Mouse (Mus musculus): Measurements from ENCODE around the gene Tcap. TPM values are rescaled to one million over a fixed set of nuclear protein-coding genes. Genes with fewer than 3 reads are reported as not detected.
A peak's percentile ranks its signal among the peaks of the same experiment; 100 is the strongest.

Gene Tcap
- total RNA-seq, 2 experiments from 2014 or later, result 3,050 to 3,067 TPM

- peak; percentile 84 for TF ChIP-seq CTCF (IDR thresholded peaks at IDR 0.05)
- intact Hi-C loops (cut with DNase I), result loop anchor here (2.0 to 10.0 kb wide), 2 partner anchors 80 to 250 kb away; partner anchors contain the start of gene Lrrc3c
- Histone ChIP-seq H3K4me3 (peak overlapping the region; percentile 50), H3K27ac (no peak overlapping the region)
- DNase-seq, result peak; percentile 81
Measured at GRCm38 (mm10) chr11:98345253-98345652, 38.4 kb upstream of the Tcap start.

- no peak overlapping the region for H3K27ac ChIP-seq
- H3K4me3 ChIP-seq, result no peak overlapping the region
- intact Hi-C loops (cut with DNase I), result loop anchor here (10.0 kb wide), 1 partner anchor 249 kb away; the partner anchor contains the start of gene Lrrc3c
- TF ChIP-seq CTCF (IDR thresholded peaks at IDR 0.05), result no peak
- DNase-seq, result no peak
Measured at GRCm38 (mm10) chr11:98346168-98346567, 37.4 kb upstream of the Tcap start.

GRCm38 (mm10) chr11:98347385-98348082 lies 36.1 kb upstream of the Tcap start:
- no peak overlapping the region for H3K27ac ChIP-seq
- intact Hi-C loops (cut with DNase I), result loop anchor here (10.0 kb wide), 1 partner anchor 247 kb away; the partner anchor contains the start of gene Lrrc3c
- no peak overlapping the region for H3K4me3 ChIP-seq
- no peak for DNase-seq
- no peak for TF ChIP-seq CTCF (IDR thresholded peaks at IDR 0.05)

- Histone ChIP-seq H3K4me3 (peak within 1 kb of the TSS; percentile 75), H3K27ac (no peak within 1 kb of the TSS)
- intact Hi-C loops (cut with DNase I), result loop anchor here (10.0 kb wide), 1 partner anchor 246 kb away; the partner anchor contains the start of gene Lrrc3c
- DNase-seq, result peak; percentile 62
- no peak for TF ChIP-seq CTCF (IDR thresholded peaks at IDR 0.05)
Measured at GRCm38 (mm10) chr11:98348083-98348961, 35.3 kb upstream of the Tcap start, which contains the start of gene Ppp1r1b. Ppp1r1b (plus strand) TSS chr11:98348404.

GRCm38 (mm10) chr11:98349308-98349707 lies 34.3 kb upstream of the Tcap start:
- no peak for DNase-seq
- TF ChIP-seq CTCF (IDR thresholded peaks at IDR 0.05), result no peak
- Histone ChIP-seq H3K4me3 (no peak overlapping the region), H3K27ac (no peak overlapping the region)
- intact Hi-C loops (cut with DNase I), result loop anchor here (10.0 kb wide), 1 partner anchor 245 kb away; the partner anchor contains the start of gene Lrrc3c

- intact Hi-C loops (cut with DNase I), result no loop called here
- no peak for TF ChIP-seq CTCF (IDR thresholded peaks at IDR 0.05)
- H3K4me3 ChIP-seq, result no peak overlapping the region
- no peak for DNase-seq
- H3K27ac ChIP-seq, result no peak overlapping the region
Measured at GRCm38 (mm10) chr11:98352272-98352990, 31.2 kb upstream of the Tcap start.

- Histone ChIP-seq H3K27ac (no peak overlapping the region), H3K4me3 (no peak overlapping the region)
- DNase-seq, result no peak
- TF ChIP-seq CTCF (IDR thresholded peaks at IDR 0.05), result no peak
- intact Hi-C loops (cut with DNase I), result no loop called here
Measured at GRCm38 (mm10) chr11:98353651-98354211, 29.9 kb upstream of the Tcap start.

GRCm38 (mm10) chr11:98354445-98354844 lies 29.2 kb upstream of the Tcap start:
- Histone ChIP-seq H3K27ac (no peak overlapping the region), H3K4me3 (no peak overlapping the region)
- DNase-seq, result no peak
- TF ChIP-seq CTCF (IDR thresholded peaks at IDR 0.05), result no peak
- intact Hi-C loops (cut with DNase I), result no loop called here

- peak; percentile 88; the same call in 1 of the 2 replicates for TF ChIP-seq CTCF (IDR thresholded peaks at IDR 0.05)
- Histone ChIP-seq H3K4me3 (no peak overlapping the region), H3K27ac (no peak overlapping the region)
- intact Hi-C loops (cut with DNase I), result no loop called here
- no peak for DNase-seq
Measured at GRCm38 (mm10) chr11:98355732-98356299, 27.8 kb upstream of the Tcap start.

GRCm38 (mm10) chr11:98356625-98357394 lies 26.8 kb upstream of the Tcap start:
- Histone ChIP-seq H3K4me3 (no peak overlapping the region), H3K27ac (peak overlapping the region; percentile 98)
- no peak for TF ChIP-seq CTCF (IDR thresholded peaks at IDR 0.05)
- intact Hi-C loops (cut with DNase I), result no loop called here
- DNase-seq, result no peak

Data from gastrocnemius, adult 2 months (tissue).